Mouse (Mus musculus) hindbrain, postnatal 0 days (tissue): ENCODE measurements around the gene Herc1. TPM values are rescaled to one million over a fixed set of nuclear protein-coding genes. Genes with fewer than 3 reads are reported as not detected.
A peak's percentile ranks its signal among the peaks of the same experiment; 100 is the strongest.

Source experiments
- ATAC-seq: fragments of 200-750 bp; cut with Nextera tagmentation; 2 replicates; pipeline ENCODE4 v1.8.0; 2017; ENCODE audit warnings: mild to moderate bottlenecking, moderate TSS enrichment, moderate library complexity
- DNase-seq: peaks from one replicate; pipeline ENCODE4 v3.0.0-alpha.2; 2015; ENCODE audit warnings: low spot score
- H3K27ac ChIP-seq: fragments of 300-500 bp; sonication (generic); 2 replicates; pipeline ENCODE4 v1.5.1; 2014; ENCODE audit warnings: mild to moderate bottlenecking
- H3K27me3 ChIP-seq: fragments of 300-500 bp; sonication (generic); 2 replicates; pipeline ENCODE4 v1.6.1; 2014; ENCODE audit warnings: low read length, mixed read lengths; ENCODE audit not compliant: insufficient read depth
- H3K36me3 ChIP-seq: fragments of 300-500 bp; sonication (generic); 2 replicates; pipeline ENCODE4 v1.6.1; 2014; ENCODE audit warnings: low read length, mixed read lengths; ENCODE audit not compliant: insufficient read depth
- H3K4me1 ChIP-seq: fragments of 300-500 bp; sonication (generic); 2 replicates; pipeline ENCODE4 v1.6.1; 2014; ENCODE audit warnings: antibody characterized with exemption, low read length, mixed read lengths; ENCODE audit not compliant: insufficient read depth
- H3K4me2 ChIP-seq: fragments of 300-500 bp; sonication (generic); 2 replicates; pipeline ENCODE4 v1.6.1; 2014; ENCODE audit warnings: low read depth, mild to moderate bottlenecking, low read length, moderate library complexity, mixed read lengths
- H3K4me3 ChIP-seq: fragments of 300-500 bp; sonication (generic); 2 replicates; pipeline ENCODE4 v1.5.1; 2014; ENCODE audit warnings: low read length
- H3K9ac ChIP-seq: fragments of 300-500 bp; sonication (generic); replicated peaks from 2 replicates; pipeline ENCODE4 v1.6.1; 2014; ENCODE audit warnings: mild to moderate bottlenecking, low read length, moderate library complexity, mixed read lengths
- H3K9me3 ChIP-seq: fragments of 300-500 bp; sonication (generic); 2 replicates; pipeline ENCODE4 v1.6.1; 2016; ENCODE audit warnings: low read length, mixed read lengths
- CTCF ChIP-seq: IDR thresholded peaks from 2 replicates; pipeline ENCODE4 v1.5.1; 2016; ENCODE audit warnings: antibody characterized with exemption, control low read depth, low read depth
- WGBS: fragments of 180-500 bp; shearing (Covaris S2); extraction: QIAGEN DNeasy Blood & Tissue Kit; methylation state at CpG from one replicate; pipeline ENCODE4 v1.1.7; 2014; 5-methylcytosine and 5-hydroxymethylcytosine counted together
- polyA plus RNA-seq: library from polyadenylated mRNA; unstranded; fragments of >200 nt; fragmentation: Nextera tagmentation; extraction: Ambion mirVana; gene quantifications from 2 replicates; pipeline ENCODE4 v1.2.1, GENCODE M21; 2015
- total RNA-seq: library from RNA; depleted of rRNA; stranded (reverse); fragments of >200 nt; gene quantifications from 2 replicates; pipeline ENCODE4 v1.2.3, GENCODE M21; 2014

Gene Herc1
- total and polyA plus RNA-seq, 2 experiments from 2014 or later, result 30.7 to 104 TPM

DNA sequence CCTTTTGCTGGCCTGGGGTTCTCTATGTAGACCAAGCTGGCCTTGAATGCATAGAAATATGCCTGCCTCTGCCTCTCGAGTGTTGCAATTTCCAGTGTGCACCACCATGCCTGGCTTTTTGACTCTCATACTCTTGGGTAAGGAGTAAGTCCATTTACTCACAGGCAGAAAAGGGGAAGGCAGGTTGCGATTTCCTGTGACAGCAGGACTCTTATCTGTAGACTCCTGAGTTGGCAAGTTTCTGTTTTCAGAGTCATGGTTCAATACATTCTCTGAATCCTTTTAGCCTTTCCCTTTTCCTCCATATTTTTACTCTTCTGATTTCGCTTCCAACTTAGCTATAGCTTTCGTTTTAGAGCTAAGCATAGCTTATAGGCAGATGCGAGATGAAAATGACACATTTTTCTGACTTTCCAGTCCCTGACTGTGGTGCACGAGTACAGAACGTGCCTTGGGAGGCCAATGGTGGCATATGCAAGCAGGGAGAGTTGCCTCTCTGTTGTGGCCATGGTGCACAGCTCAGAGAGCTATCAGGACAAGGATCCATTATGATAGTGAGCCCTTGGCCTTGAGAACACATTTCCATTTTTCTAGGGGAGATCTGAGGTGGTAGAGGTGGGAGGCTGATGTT lies 2.7 kb upstream of the Herc1 start:
- Histone ChIP-seq H3K9me3 (no peaks in the 10 kb centered on the region), H3K9ac (no peak overlapping the region), H3K4me3 (no peak overlapping the region), H3K4me1 (peaks cover 9% of the 10 kb centered on the region; the same call in 1 of the 2 replicates), H3K36me3 (no peaks in the 10 kb centered on the region), H3K4me2 (no peak overlapping the region), H3K27ac (no peak overlapping the region), H3K27me3 (no peaks in the 10 kb centered on the region)
- ATAC-seq (no peak), DNase-seq (no peak)
- TF ChIP-seq CTCF, result no peak
- 86% methylated on average over 7 of the region's 7 CpGs for WGBS

DNA sequence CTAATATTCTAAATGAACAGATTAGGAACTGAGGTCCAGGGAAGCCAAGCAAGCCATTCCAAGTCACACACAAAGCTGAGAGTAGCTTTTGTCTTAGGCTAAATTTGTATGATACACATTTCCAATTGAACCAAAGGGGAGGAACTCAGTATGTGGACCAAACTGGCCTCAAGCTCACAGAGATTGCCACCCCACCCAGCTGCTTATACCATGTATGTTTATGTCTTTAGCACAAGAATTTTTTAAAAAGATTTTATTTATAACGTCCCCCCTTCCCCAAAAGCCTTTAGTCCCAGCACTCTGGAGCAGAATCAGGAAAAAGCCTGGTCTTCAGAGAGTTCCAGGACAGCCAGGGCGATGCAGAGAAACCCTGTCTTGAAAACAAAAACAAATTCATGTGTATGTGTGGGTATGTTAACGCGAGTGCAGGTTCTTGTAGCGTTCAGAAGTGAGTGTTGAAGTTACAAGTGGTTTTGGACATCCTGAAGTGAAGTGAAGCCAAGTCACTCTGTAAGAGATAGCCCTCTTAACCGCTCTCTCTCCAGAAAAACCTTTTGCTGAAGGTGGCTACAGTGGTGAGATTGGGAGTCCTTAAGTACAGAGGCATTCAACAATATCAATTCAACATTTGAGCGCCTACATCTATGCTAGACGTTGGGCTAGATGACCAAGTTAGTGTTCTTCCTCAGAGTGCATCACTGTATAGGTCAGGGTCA lies 948 bp upstream of the Herc1 start:
- 39% methylated on average over 8 of the region's 8 CpGs for WGBS
- no peak for TF ChIP-seq CTCF

DNA sequence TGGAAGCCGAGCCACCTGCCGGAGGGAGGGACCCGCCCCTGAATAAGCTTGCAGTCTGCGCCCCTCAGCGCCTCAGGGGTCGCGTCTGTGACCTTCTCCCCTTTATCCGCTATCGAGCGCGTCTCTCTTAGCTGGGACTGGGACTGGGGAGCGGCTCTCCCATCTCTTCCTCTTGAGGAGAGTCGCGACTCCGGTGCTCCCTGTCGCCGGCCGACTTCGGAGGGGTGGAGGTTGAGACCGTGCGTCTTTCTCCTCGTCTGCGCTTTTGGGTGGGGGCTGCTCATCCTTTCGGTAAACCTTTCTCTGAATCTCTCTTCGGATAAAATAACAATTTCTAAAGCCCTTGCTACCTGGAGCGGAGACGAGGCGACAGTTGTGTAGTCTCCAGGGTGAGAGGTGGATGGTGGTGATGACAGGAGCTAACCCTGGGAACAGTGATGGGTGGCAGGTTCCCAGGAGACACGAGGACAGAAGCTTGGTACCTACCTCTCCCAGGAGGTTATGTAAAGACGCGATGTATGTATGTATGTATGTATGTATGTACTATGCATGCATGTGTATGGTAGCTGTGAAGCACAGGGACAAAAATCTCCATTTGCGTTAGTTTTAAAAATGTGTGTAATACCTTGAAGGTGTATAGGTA lies 659 bp downstream of the Herc1 start:
- no peak for TF ChIP-seq CTCF
- peak; percentile 43 for DNase-seq
- WGBS, result 2% methylated on average over 31 of the region's 32 CpGs

More for the DNA sequence above, 948 bp upstream of the Herc1 start:
- DNase-seq, result no peak
- H3K4me2 ChIP-seq, result peak overlapping the region; percentile 83
- H3K9me3 ChIP-seq, result no peaks in the 10 kb centered on the region
- peak overlapping the region; percentile 100 for H3K4me3 ChIP-seq
- no peak for ATAC-seq
- H3K27me3 ChIP-seq, result no peaks in the 10 kb centered on the region
- peaks cover 9% of the 10 kb centered on the region; the same call in 1 of the 2 replicates for H3K4me1 ChIP-seq
- H3K9ac ChIP-seq, result peak overlapping the region; percentile 99
- peak overlapping the region; percentile 99; the same call in 1 of the 2 replicates for H3K27ac ChIP-seq
- no peaks in the 10 kb centered on the region for H3K36me3 ChIP-seq

DNA sequence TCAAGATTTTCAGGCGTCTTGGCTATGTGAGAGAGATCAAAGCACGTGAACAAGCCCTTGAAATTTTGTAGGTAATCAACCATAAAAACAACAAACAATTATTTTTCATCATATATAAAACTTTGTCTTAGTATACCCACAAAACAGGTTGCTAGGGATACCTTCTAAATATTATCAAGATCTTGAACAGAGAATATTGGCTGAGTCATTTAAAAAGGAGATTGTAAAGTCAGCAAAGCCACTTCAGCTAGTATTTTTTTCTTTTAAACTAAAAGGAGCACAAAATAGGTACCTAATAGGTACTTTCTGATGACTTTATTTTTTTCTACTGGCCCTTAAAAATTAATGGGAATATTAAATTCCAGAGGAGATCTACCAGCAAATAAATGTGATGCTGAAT lies 2.5 kb downstream of the Herc1 start:
- H3K4me3 ChIP-seq, result 0 out of 2 replicates have a peak overlapping the region, but pooled peaks have one; percentile 100
- no peak for TF ChIP-seq CTCF
- no peak overlapping the region for H3K27ac ChIP-seq
- no peaks in the 10 kb centered on the region for H3K36me3 ChIP-seq
- DNase-seq (no peak), ATAC-seq (no peak)
- H3K4me1 ChIP-seq, result peaks cover 9% of the 10 kb centered on the region; the same call in 1 of the 2 replicates
- no peak overlapping the region for H3K9ac ChIP-seq
- no peaks in the 10 kb centered on the region for H3K27me3 ChIP-seq
- 64% methylated on average over 2 of the region's 2 CpGs for WGBS
- no peaks in the 10 kb centered on the region for H3K9me3 ChIP-seq
- H3K4me2 ChIP-seq, result peak overlapping the region; percentile 83

More for the DNA sequence above, 659 bp downstream of the Herc1 start:
- Histone ChIP-seq H3K4me1 (peaks cover 9% of the 10 kb centered on the region; the same call in 1 of the 2 replicates), H3K9ac (peak overlapping the region; percentile 99), H3K36me3 (no peaks in the 10 kb centered on the region), H3K4me2 (peak overlapping the region; percentile 83), H3K27me3 (no peaks in the 10 kb centered on the region), H3K27ac (peak overlapping the region; percentile 99), H3K4me3 (peak overlapping the region; percentile 100), H3K9me3 (no peaks in the 10 kb centered on the region)
- peak; percentile 59 for ATAC-seq

DNA sequence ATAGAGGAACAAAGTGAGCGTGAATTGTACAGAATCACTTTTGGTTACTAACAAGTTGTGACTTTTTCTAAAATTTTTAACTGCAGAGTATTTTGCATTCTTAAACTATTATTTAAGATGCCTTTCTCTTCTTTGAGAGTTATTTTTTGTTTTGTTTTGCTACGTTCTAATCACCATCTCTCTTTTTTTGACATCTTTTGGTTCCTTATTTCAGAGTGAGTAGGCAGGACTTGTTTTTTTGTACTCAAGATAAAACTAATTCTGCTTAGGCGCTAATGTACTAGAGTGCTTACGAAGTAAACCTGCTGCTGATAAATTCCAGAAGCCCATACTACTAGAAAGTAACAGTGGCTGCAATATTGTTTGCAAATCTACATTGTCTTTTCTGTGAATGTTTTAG lies 8.9 kb downstream of the Herc1 start:
- H3K27me3 ChIP-seq, result no peaks in the 10 kb centered on the region
- H3K9me3 ChIP-seq, result no peaks in the 10 kb centered on the region
- ATAC-seq (no peak), DNase-seq (no peak)
- H3K36me3 ChIP-seq, result no peaks in the 10 kb centered on the region
- H3K27ac ChIP-seq, result no peak overlapping the region
- no peaks in the 10 kb centered on the region for H3K4me1 ChIP-seq
- no peak for TF ChIP-seq CTCF
- no peak overlapping the region for H3K4me3 ChIP-seq
- no peak overlapping the region for H3K4me2 ChIP-seq
- no peak overlapping the region for H3K9ac ChIP-seq
- 89% methylated on average over 4 of the region's 4 CpGs for WGBS

DNA sequence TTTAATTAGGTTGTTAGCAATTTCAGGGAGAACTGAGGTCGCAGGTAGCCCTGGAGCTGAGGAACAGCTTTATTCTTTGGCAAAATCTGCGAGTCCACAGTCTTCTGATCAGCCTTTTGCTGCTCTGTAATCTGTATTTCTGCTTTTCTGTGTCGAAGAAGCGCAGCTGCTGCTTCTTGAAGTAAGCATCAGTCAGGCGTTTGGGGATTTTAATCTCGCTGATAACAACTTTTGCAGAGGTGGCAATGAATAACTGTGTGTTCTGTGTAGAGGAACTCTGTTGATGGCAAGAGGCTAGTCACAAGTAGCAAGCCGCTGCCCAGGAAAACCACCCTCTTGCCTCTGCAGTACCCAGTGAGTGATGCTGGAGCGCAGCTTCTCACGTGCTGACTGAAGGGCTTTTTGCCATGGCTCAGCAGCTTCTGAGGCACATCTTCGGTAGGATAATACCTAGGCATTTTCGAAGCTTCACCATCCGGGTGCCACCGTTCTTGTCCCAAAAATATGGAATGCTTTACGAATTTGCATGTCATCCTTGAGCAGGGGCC lies 10.0 kb downstream of the Herc1 start:
- DNase-seq, result no peak
- no peak for ATAC-seq
- no peak for TF ChIP-seq CTCF

More for the DNA sequence above, 10.0 kb downstream of the Herc1 start:
- H3K4me2 ChIP-seq, result no peak overlapping the region
- 76% methylated on average over 14 of the region's 14 CpGs for WGBS
- no peak overlapping the region for H3K4me3 ChIP-seq
- no peak overlapping the region for H3K9ac ChIP-seq
- no peaks in the 10 kb centered on the region for H3K27me3 ChIP-seq
- no peaks in the 10 kb centered on the region for H3K4me1 ChIP-seq
- H3K27ac ChIP-seq, result no peak overlapping the region
- H3K36me3 ChIP-seq, result no peaks in the 10 kb centered on the region
- no peaks in the 10 kb centered on the region for H3K9me3 ChIP-seq
